Mouse (Mus musculus): ENCODE results near the gene Sox5.

Sox5 gene

GRCm38 (mm10) chr6:144659115-144660108 lies 122.4 kb downstream of the Sox5 start:
- DNase-seq (ENCODE audit: low read depth) = no peak

GRCm38 (mm10) chr6:144652876-144653275 lies 128.9 kb downstream of the Sox5 start:
- DNase-seq (ENCODE audit: low read depth) = no peak

- DNase-seq (ENCODE audit: low read depth) = no peak
These were observed 132.9 kb downstream of the Sox5 start for GRCm38 (mm10) chr6:144648896-144649295.

GRCm38 (mm10) chr6:144648124-144648591 lies 133.6 kb downstream of the Sox5 start:
- DNase-seq (ENCODE audit: low read depth) = no peak

GRCm38 (mm10) chr6:144646331-144646730 lies 135.4 kb downstream of the Sox5 start:
- no peak for DNase-seq (ENCODE audit: low read depth)

- DNase-seq (ENCODE audit: low read depth) = no peak
These were observed 136.0 kb downstream of the Sox5 start for GRCm38 (mm10) chr6:144645796-144646195.

- DNase-seq (ENCODE audit: low read depth) = peak; percentile 68
These were observed 137.1 kb downstream of the Sox5 start for GRCm38 (mm10) chr6:144644711-144645110.

GRCm38 (mm10) chr6:144643601-144644000 lies 138.2 kb downstream of the Sox5 start:
- no peak for DNase-seq (ENCODE audit: low read depth)

- DNase-seq (ENCODE audit: low read depth) = no peak
These were observed 139.9 kb downstream of the Sox5 start for GRCm38 (mm10) chr6:144641888-144642287.

GRCm38 (mm10) chr6:144640591-144640990 lies 141.2 kb downstream of the Sox5 start:
- DNase-seq (ENCODE audit: low read depth) = no peak

GRCm38 (mm10) chr6:144638547-144638946 lies 143.2 kb downstream of the Sox5 start:
- DNase-seq (ENCODE audit: low read depth) = no peak

- DNase-seq (ENCODE audit: low read depth) = no peak
These were observed 154.2 kb downstream of the Sox5 start for GRCm38 (mm10) chr6:144627539-144628115.

GRCm38 (mm10) chr6:144621089-144621769 lies 160.5 kb downstream of the Sox5 start:
- DNase-seq (ENCODE audit: low read depth) = no peak

GRCm38 (mm10) chr6:144611383-144611791 lies 170.4 kb downstream of the Sox5 start:
- DNase-seq (ENCODE audit: low read depth) = no peak

- no peak for DNase-seq (ENCODE audit: low read depth)
These were observed 170.9 kb downstream of the Sox5 start for GRCm38 (mm10) chr6:144610878-144611277.

GRCm38 (mm10) chr6:144602883-144603282 lies 178.9 kb downstream of the Sox5 start:
- no peak for DNase-seq (ENCODE audit: low read depth)

GRCm38 (mm10) chr6:144600351-144600750 lies 181.4 kb downstream of the Sox5 start:
- DNase-seq (ENCODE audit: low read depth) = no peak

GRCm38 (mm10) chr6:144598324-144598973 lies 183.3 kb downstream of the Sox5 start:
- no peak for DNase-seq (ENCODE audit: low read depth)

GRCm38 (mm10) chr6:144596536-144597210 lies 185.1 kb downstream of the Sox5 start:
- no peak for DNase-seq (ENCODE audit: low read depth)

GRCm38 (mm10) chr6:144584854-144585253 lies 196.9 kb downstream of the Sox5 start:
- DNase-seq (ENCODE audit: low read depth) = no peak

GRCm38 (mm10) chr6:144584074-144584840 lies 197.5 kb downstream of the Sox5 start:
- no peak for DNase-seq (ENCODE audit: low read depth)

Data from induced T-regulatory cell, adult 2 months (primary cell).